Mouse (Mus musculus) gastrocnemius, adult 2 months (tissue): ENCODE measurements around the gene Sarm1. TPM values are rescaled to one million over a fixed set of nuclear protein-coding genes. Genes with fewer than 3 reads are reported as not detected.

Source experiments
- DNase-seq: peaks from one replicate; pipeline ENCODE4 v3.0.0; 2022
- H3K27ac ChIP-seq: fragments of 200-600 bp; 2 replicates; pipeline ENCODE4 v1.8.1; 2022; ENCODE audit warnings: mild to moderate bottlenecking
- H3K4me3 ChIP-seq: fragments of 200-600 bp; 2 replicates; pipeline ENCODE4 v1.8.1; 2022; ENCODE audit warnings: mild to moderate bottlenecking, moderate library complexity
- CTCF ChIP-seq: fragments of 200-600 bp; IDR thresholded peaks from 2 replicates; pipeline ENCODE4 v1.8.1; 2022; ENCODE audit warnings: antibody characterized with exemption, mild to moderate bottlenecking, moderate library complexity
- intact Hi-C: fragments of 180-260 bp; cut with DNase I; formaldehyde crosslinking; loops from one replicate; pipeline ENCODE4 v1.15.1; 2025
- total RNA-seq, 2 experiments: library from RNA; stranded (reverse); gene quantifications; 2 replicates each; pipeline ENCODE4 v1.2.3; 2021

Gene Sarm1
- total RNA-seq, 2 experiments from 2014 or later: 0.64 to 0.71 TPM

DNA sequence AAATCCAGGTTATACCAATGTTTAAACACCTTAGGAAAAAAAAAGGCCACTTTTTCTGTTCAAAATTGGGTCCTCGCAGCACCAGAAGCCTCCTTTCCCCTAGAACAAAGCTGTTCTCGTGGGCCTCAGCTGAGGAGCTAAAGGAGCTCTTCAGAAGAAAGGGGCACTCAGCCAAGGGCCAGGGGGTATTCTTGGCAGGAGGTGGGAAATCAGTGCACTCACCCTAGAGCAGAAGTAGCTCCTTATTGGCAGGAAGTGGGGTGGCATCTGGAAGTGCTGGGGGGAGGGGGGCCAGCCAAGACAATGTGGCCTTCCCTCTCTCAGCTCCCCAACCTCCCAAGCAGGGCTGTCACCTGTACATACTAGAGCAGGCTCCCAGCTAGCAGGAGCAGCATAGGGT lies 27.3 kb upstream of the Sarm1 start:
- DNase-seq: no peak
- no peak for TF ChIP-seq CTCF
- no peak overlapping the region for H3K4me3 ChIP-seq
- intact Hi-C loops: no loop called here
- H3K27ac ChIP-seq: no peak overlapping the region

DNA sequence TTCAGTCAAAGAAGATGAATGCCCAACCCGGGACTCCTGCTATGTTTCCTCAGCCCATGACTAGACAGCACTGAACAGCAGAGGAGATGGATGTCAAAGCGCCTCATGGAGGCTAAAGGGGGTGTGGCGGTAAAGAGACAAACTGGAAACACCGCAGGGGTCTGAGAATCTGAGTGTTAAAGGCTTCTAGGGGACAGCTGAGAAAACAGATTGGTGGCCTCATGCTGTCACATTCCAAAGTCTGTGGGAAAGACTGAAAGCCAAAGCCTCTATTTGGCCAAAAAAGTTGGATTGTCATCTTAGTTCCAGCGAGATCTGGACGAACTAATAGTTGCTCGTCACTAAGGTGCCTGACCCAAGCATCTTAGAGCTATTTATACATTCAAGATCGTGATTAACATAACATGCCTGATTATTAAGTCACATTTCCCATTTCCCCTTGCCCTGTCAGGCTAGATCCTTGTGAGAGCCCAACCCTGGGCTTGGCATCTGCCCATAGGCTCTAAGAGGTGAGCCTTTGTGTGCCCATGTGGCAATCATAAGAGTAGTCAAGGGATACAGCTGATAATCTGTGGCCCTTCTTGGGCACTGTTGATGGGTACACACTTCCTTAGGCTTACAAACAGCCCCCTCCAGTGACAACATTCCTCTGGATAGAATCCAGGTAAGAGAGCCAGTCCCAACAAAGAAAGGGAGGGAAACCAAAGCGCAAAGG lies 25.8 kb upstream of the Sarm1 start:
- TF ChIP-seq CTCF: no peak
- Histone ChIP-seq H3K27ac (peak overlapping the region; percentile 68), H3K4me3 (no peak overlapping the region)
- DNase-seq: no peak
- intact Hi-C loops: no loop called here

DNA sequence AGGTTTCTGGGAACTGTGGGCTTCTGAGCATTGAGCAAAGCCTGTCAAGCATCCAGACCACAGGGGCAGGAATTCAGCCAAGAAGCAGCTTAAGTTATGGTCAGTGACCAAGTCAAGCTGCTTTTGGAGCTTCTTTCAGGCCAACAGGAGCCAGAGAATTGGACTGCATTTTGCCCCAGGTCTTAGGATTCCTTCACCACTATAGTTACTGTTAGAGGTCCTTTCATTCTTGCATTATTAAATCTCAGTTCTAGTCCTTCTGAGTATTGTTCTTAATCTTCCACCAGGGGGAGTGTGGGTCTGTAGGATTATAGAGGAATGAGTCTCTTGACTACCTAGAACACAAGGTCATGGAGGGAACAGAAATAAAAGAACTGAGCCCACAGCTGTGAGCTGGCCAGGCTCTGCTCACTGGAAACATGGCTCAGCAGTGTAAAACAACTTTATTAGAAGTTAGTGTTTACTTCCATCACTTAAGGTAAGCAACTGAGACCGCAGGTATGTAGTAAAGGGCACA lies 25.0 kb upstream of the Sarm1 start:
- intact Hi-C loops: no loop called here
- DNase-seq: peak; percentile 44
- Histone ChIP-seq H3K27ac (peak overlapping the region; percentile 68), H3K4me3 (no peak overlapping the region)
- peak; percentile 57 for TF ChIP-seq CTCF

DNA sequence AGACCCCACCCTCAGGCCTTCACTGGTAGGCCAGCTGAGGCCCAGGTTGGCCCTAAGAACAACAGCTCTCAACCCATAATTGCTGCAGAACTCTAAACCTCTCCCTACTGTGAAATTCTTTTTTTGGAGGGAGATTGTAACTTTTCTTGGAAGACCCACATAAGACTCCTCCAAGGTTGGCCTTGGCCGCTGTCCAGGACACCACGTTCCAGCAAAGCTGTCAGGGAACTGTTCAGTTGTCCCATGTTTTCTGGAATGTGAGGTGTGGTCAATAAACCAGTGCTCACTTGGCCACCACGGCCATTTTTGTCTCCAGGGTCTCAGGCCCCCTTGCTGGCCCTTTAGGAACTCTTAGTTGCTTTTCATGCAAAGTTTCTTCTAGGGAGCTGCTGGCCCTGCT lies 24.3 kb upstream of the Sarm1 start:
- peak overlapping the region; percentile 68 for H3K27ac ChIP-seq
- no peak for TF ChIP-seq CTCF
- DNase-seq: peak; percentile 48
- intact Hi-C loops: no loop called here
- H3K4me3 ChIP-seq: no peak overlapping the region

DNA sequence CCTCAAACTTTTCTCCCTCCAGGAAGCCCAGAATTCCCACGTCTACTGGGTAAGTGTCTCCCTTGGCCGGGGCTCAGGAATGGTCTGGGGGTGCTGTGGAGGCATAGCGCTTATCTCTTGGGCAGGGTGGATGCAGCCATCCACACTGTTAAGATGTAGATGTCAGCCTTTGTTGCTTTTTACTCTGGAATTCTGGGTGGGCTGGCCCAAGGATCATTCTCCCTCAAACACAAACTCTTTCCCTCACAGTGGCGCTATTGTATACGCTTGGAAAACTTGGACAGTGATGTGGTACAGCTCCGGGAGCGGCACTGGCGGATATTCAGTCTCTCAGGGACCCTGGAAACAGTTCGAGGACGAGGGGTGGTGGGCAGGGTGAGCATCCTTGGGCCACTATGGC lies 21.4 kb upstream of the Sarm1 start:
- no peak for DNase-seq
- Histone ChIP-seq H3K4me3 (no peak overlapping the region), H3K27ac (no peak overlapping the region)
- intact Hi-C loops: no loop called here
- TF ChIP-seq CTCF: no peak

DNA sequence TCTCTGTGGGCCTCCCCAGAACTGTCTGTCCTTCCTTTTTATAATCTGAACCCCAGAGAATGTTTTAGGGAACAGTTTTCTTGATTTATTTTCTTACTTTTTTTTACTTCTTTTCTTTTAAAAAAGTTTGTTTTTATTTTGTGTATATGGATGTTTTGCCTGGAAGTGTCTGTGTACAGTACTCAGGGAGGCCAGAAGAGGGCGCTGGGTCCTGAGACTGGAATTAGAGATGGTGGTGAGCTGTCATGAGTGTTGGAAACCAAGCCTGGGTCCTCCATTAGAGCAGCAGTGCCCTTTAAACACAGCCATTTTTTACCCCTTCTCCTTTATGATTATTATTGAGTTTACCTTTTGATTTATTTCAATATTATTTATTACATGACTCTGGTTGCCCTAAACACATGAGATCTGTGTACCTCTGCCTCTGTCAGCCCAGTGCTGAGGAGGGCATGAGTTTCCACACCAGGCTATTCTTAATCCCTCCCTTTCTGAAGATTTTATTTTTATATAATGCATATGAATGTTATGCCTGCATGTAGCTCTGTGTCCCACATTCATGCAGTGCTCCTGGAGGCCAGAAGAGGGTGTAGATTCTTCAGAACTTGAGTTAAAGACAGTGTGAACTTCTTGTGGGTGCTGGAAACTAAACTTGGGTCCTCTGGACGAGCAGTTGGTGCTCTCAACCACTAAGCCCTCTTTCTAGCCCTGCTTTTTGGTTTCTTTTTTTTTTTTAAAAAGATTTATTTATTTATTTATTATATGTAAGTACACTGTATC lies 18.2 kb upstream of the Sarm1 start:
- no peak overlapping the region for H3K4me3 ChIP-seq
- no peak overlapping the region for H3K27ac ChIP-seq
- intact Hi-C loops: no loop called here
- peak; percentile 45 for TF ChIP-seq CTCF
- DNase-seq: no peak

DNA sequence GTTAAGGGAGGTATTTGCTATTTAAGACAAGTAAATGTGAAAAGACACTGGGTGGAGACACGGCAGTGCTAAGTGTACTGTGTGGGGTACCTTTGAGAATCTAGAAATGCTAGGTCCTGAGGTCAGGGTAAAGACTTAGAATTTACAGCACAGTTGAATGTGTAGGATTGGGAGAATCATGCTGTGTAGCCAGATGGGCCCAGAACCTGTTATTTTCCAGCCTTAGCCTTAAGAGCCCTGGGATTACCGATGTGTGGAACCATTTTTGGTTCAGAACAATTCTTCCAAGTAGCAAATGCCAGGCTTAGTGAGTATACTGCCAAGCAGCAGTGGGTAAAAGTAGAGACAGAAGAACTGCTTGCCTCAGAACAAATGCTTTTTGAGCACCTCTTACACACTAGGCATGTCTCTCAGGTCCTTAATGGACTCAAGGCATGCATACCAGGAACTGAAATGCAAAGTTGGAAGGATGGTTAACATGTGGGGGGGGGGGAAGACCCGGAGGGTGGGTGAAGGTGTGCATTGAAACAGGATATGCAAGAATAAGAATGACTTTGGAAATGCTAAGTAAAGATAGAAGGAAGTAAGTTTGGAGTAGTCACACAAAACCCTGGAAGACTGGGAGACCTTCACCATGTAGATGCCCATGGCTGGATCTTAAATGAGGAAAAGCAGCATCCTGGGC lies 15.7 kb upstream of the Sarm1 start:
- Histone ChIP-seq H3K4me3 (peak overlapping the region; percentile 79), H3K27ac (peak overlapping the region; percentile 97; the same call in 1 of the 2 replicates)
- DNase-seq: no peak
- no peak for TF ChIP-seq CTCF
- intact Hi-C loops: loop anchor here (2.0 kb wide), 1 partner anchor 22 kb away; no protein-coding TSS in a partner anchor

DNA sequence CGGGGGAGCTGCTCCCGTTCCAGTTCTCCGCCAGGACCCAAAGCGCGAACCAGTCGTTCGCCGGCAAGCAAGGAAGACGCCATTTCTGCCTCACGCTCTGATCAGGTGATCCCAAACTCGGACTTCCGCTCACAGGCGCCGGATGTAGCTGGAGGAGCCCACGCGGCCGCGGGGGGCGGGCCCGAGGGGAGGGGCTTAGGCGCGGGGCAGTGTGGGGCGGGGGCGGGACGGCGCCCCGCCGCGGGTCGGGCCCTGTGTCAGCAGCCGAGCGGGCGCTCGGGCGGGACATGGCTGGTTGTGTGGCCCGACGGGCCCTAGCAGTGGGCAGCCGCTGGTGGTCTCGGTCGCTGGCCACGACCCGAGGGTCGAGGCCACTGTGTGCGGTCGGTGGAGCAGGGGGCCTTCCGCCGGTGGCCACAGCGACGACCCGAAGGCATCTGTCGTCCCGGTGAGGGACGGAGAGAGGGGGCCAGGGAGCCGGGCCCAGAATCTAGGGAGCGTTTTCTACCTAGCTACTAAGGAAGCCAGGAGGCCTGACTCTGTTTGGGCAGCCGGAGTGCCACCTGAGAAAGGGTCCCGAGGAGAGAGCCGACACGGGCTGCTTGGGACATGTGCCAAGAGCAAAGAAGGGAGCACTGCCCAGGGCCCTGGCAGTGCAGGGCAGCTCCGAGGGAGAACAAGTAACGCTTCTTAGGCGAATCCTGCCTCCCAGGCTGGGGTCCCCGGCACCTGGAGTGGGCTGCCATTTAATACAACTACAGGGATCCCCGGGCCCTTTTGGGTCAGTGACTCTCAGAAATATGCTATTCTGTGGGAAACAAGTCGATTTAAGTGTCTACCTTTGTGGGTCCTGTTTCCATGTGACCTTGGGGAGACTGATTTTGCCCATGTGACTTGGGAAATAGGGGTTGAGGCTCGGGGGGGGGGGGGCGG lies 14.7 kb upstream of the Sarm1 start, which contains the start of the genes Tmem199 and Poldip2:
TSS of gene Tmem199 (minus strand) at position 148 of the 933 bp plus-strand sequence.
TSS of gene Poldip2 (plus strand) at position 169 of the 933 bp plus-strand sequence.
- Histone ChIP-seq H3K27ac (peak within 1 kb of the TSS; percentile 97), H3K4me3 (peak within 1 kb of the TSS; percentile 79)
- peak; percentile 95 for DNase-seq
- no peak for TF ChIP-seq CTCF
- intact Hi-C loops: loop anchor here (2.0 kb wide), 1 partner anchor 23 kb away; no protein-coding TSS in a partner anchor

DNA sequence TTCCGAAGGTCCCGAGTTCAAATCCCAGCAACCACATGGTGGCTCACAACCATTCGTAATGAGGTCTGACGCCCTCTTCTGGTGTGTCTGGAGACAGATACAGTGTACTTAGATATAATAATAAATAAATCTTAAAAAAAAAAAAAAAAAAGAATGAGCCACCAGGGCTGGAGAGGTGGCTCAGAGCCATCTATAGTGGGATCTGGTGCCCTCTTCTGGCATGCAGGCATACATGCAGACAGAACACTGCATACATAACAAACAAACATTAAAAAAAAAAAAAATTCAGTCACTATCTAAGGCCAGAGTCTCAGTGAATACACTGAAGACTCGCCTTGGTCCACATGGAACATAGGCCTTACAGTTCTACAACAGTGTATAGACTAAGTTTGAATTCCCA lies 11.6 kb upstream of the Sarm1 start:
- peak; percentile 42 for TF ChIP-seq CTCF
- intact Hi-C loops: no loop called here
- H3K27ac ChIP-seq: no peak overlapping the region

DNA sequence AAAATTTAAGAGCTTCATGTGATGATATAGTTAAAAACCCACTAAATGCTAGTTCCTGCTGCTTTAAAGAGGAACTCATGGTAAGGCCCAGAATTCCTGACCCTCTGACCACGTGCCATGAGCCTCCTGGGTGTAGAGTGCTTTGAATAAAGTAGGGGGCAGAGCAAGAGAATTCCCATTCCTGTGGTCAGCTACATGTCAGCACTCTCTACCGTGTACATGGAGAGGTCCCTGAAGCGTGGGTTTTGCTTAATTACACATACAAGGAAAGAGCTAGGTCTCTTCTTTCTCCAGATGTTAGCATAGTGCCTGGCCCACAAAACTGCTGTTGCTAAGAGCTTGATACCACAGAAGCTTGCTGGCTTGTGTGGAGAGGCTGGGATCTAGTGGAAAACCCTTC lies 7.9 kb upstream of the Sarm1 start:
- no peak for TF ChIP-seq CTCF
- intact Hi-C loops: no loop called here
- no peak overlapping the region for H3K27ac ChIP-seq
- no peak for DNase-seq
- H3K4me3 ChIP-seq: no peak overlapping the region

More for the DNA sequence above, 11.6 kb upstream of the Sarm1 start:
- H3K4me3 ChIP-seq: no peak overlapping the region
- DNase-seq: no peak

DNA sequence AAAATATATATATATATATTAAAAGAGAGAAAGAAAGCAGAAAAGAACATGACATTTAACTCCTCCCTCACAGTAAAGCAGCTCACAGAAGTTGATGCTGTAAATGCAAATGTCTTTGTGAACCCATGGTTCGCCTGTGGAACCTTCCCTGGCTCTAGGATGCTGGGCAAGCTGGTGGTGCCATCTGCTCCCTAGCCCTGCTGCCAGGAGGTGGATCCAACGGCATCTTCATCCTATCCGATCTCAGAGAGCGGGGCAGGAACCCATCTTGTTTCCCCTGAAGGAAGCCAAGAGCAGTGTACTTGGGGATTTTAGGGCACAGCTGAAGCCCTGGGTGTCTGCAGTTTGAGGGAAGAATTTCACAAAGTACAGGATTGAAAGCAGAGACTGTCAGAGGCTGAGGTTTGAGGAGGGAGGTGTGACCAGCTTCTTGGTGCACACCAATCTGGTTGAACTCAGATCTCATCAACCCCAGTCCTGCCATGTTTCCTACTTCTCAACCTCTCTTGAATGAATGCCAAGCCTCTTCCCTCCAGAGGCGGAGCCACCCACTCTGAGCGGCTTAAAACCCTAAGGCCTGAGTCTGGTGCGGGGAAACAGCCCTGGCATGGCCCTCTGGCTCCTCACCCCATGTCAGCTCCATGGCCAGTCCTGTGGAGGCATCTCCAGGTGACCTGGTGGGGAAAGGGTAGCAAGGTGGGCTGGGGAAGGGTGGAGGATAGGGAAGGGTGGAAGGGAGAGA lies 5.5 kb upstream of the Sarm1 start, which contains the start of gene Sebox:
TSS of gene Sebox (plus strand) at position 539 of the 742 bp plus-strand sequence.
- no peak within 1 kb of the TSS for H3K27ac ChIP-seq
- no peak for TF ChIP-seq CTCF
- H3K4me3 ChIP-seq: no peak within 1 kb of the TSS

More for the DNA sequence above, 5.5 kb upstream of the Sarm1 start, which contains the start of gene Sebox:
- DNase-seq: no peak
- intact Hi-C loops: no loop called here
